Mouse (Mus musculus): ENCODE measurements at regions not wholly inside any gene's neighbourhood (a gene's known extent, or its start where the extent isn't known, plus 50 kb on each side); places are given as distances from the start of the nearest gene placed in this dataset.
A peak's percentile ranks its signal among the peaks of the same experiment; 100 is the strongest.

DNA sequence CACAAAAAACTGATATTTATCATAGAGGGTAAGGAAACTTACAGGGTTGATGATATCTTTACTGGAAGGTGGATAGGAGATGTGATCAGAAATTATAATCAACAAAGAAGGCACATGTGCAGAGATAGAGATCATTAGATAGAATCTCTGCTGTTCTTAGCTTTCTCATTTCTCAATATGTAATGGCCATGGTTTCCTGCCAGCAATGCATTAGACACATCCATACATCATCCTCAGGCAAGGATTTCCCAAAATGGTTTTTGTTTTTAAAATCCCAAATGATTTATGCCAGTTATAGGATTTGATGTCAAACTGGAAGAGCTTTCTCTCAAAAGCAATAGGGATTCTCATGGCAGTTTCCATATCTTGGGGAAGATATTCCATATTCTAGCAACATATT is 52.0 kb upstream of the C030005K15Rik start:
- no peak for DNase-seq (ENCODE audit: low read depth, low spot score)

DNA sequence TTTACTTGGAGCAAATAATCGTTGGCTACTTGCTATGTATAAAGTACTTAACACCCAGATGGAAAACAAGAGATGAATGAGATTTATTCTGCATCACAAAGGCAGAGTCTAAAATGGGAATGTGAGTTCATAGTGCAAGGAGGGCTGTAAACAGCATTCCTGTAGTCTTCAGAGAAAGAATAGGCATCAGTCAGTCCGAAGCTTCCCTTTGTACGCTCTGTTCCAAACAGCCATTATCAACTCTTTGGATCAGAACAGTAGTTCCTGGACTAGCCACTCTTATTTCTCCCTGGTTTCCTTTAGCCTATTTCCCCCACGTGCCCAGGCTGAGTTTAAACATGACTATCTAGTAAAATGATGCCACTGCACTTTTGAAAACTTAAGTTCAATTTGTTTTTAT is 52.8 kb upstream of the C030005K15Rik start:
- no peak for DNase-seq (ENCODE audit: low read depth, low spot score)
- 43% methylated on average over 4 of the region's 4 CpGs for WGBS

GRCm38 (mm10) chr10:97793804-97794203 is 67.2 kb upstream of the C030005K15Rik start:
- peak; percentile 37 for DNase-seq (ENCODE audit: low read depth, low spot score)
- WGBS, result 35% methylated on average over 2 of the region's 2 CpGs

DNA sequence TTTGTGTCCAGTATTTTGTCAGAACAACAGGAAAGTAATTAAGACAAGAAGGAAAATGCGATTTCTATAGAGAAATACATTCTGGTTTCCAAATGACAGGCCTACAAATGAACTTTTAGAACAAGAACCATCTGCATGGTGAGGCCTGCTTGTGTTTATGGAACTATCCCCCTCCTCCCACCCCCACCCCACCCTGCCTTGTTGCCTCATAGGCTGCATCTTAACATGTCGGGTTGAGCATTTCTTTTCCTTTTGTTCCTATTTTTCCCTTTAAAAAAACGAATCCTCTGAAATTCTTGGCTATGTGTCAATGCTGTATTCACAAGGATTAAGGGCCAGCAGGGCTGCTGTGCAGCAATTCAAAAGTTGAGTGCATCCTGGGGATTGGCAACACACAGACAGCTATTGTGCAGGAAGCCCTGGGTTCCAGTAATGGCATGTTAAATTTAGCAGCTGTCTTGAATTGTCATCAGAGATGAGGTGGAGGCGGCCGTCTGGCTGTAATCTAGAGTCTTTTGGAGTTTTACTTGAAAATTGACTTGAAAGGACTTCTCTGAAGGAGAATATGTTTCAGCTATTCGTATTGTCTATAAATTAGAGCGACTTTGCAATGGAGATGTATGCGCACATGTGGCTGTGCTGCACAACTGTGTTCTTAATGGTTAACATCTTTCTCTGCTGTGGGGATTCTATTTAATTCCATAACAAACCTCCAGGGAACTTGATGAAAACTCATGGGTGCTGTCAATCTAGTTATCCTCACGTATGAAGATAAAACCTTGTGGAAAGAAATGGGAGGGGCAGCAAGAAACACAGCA is 75.1 kb upstream of the C030005K15Rik start:
- 73% methylated on average over 9 of the region's 9 CpGs for WGBS

DNA sequence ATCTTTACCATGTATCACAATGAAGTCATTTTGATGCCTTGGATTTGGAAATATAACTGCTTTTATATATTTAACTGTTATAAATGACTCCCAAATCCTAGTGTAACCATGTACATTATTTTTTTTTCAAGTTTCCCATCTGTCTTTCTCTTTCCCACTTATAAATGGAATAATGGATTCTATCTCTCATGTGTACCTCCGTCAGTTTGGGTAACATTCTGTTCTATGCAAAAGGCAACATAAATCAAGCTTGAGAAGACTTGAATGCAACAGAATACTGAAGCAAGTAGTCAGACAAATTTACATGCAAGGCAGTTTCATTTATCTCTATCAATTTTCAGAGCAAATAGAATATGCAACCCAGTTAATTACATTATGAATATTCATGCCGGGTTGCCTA is 81.4 kb upstream of the C030005K15Rik start:
- WGBS, result 92% methylated on average over 2 of the region's 2 CpGs
- DNase-seq (ENCODE audit: low read depth, low spot score), result no peak

More for the DNA sequence above, 75.1 kb upstream of the C030005K15Rik start:
- DNase-seq (ENCODE audit: low read depth, low spot score), result no peak

DNA sequence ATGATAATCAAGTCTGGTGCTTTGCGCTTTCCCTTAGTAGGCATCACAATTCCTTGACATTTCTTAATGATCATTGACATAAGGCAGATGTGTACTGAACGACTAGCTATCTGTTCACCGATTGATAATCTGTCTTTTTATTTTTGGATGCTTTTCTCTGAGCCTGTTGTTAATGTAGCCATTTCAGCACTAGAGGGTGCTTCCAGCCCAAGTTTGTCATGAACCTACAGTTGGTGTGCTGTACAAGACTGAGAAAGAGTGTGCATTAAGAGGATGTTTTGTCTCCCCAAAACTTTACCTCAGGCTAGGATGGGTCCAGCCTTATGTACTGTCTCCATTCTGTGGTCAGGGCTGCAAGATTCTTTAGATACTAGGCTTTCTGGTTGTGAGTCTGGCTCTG is 116.0 kb upstream of the C030005K15Rik start:
- DNase-seq (ENCODE audit: low read depth, low spot score), result no peak
- WGBS, result 89% methylated on average over 3 of the region's 3 CpGs

DNA sequence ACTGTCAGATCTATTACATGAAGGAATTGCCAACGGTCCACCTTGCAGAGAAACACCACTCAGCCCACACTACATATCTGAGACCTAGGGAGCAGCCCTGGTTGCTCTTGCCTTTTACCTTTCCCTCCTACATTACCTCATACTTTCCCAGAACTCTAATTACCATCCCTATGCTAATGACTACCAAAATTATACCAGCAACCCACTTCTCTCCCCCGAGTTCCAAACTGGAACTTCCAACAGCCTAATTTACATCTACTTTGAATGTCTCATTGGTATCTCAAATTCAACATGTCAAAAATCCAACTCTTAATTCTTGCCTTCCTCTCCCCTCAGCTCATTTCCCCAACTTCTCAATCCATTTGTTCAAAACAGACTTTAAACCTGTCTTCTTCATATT is 124.9 kb upstream of the C030005K15Rik start:
- DNase-seq (ENCODE audit: low read depth, low spot score), result no peak
- 72% methylated on average over 2 of the region's 2 CpGs for WGBS

DNA sequence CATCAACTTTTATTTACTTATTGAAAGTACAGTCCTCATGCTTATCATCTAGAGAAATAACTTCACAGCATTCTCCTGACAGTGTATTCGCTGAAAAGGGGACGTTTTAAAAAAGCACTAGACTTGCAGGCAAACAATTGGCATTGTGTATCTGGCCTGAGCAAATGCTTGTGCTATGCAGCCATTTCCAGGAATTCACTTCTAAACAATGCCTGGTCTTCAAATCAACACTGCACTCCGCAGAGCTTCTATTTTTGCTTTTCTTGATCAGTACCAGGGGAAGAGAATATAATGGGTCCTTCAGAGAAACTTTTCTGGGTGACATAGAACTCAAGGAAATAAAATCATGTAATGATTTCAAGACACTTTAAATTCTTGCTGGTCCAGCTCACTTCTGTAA is 150.5 kb upstream of the C030005K15Rik start:
- 23% methylated on average over 3 of the region's 3 CpGs for WGBS
- DNase-seq (ENCODE audit: low read depth, low spot score), result no peak

- DNase-seq (ENCODE audit: low read depth, low spot score), result no peak
- WGBS, result 86% methylated on average over 1 of the region's 1 CpGs
Measured at GRCm38 (mm10) chr10:97886049-97886448, 159.5 kb upstream of the C030005K15Rik start.

- 65% methylated on average over 4 of the region's 4 CpGs for WGBS
- no peak for DNase-seq (ENCODE audit: low read depth, low spot score)
Measured at GRCm38 (mm10) chr10:97905793-97906192, 179.2 kb upstream of the C030005K15Rik start.

DNA sequence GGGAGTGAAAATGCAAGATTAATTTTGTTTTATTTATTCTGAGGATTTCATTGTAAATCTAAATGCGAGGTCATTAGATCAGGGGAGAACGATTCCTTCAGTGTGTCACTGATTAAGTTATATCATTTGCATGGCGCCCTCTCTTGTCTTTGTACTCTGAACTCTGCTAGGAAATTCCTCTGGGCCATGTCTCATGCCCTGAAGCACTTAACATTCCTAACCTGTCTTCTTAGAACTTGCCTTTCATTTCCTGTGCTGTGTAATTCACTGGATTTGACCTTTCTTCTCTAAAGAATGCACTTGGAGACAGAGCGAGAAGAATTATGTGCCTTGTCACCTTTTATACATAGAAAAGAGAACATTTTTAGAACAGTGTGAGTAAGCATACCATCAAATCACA is 199.0 kb upstream of the C030005K15Rik start:
- DNase-seq (ENCODE audit: low read depth, low spot score), result no peak
- 39% methylated on average over 4 of the region's 4 CpGs for WGBS

GRCm38 (mm10) chr10:97940345-97940744 is 213.8 kb upstream of the C030005K15Rik start:
- WGBS, result 84% methylated on average over 2 of the region's 2 CpGs
- DNase-seq (ENCODE audit: low read depth, low spot score), result no peak

GRCm38 (mm10) chr10:97965881-97966280 is 239.3 kb upstream of the C030005K15Rik start:
- DNase-seq (ENCODE audit: low read depth, low spot score), result no peak
- 78% methylated on average over 1 of the region's 1 CpGs for whole genome bisulfite sequencing

DNA sequence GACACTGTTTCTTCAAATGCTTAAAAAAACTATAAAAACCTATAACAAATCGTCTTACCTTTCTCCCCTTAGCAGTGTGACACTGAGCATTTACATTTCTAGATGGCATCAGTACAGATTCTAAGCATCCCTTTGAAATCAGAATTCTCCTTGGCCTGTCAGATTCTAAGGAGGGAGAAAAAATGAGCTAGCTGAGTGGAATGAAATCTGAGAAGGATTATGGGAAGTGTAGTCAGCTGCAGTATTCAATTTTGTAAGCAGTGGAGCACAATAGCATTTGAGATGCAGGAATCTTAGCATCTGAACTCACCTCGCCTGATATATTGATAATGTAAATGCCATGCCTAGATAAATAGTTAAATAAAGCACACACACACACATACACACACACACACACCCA is 240.4 kb upstream of the C030005K15Rik start:
- no peak for DNase-seq (ENCODE audit: low read depth, low spot score)
- 67% methylated on average over 2 of the region's 2 CpGs for WGBS

- 64% methylated on average over 4 of the region's 4 CpGs for WGBS
- no peak for DNase-seq (ENCODE audit: low read depth, low spot score)
Measured at GRCm38 (mm10) chr10:98007037-98007436, 280.5 kb upstream of the C030005K15Rik start.

DNA sequence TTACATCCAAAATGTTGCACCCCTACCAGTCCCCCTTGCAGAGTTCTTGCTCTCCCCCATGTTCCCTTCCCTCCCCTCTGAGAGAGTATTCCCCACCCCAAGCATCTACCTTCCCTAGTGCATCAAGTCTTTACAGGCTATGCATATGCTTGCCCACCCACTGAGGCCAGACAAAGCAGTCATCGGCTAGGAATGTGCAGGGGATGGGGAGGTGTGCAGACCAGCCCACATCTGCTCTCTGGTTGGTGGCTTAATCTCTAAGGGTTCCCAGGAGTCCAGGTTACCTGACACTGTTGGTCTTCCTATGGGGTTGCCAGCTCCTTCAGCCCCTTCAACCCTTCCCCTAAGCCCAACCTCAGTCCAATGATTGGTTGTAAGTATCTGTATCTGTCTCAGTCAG is 281.8 kb upstream of the C030005K15Rik start:
- 33% methylated on average over 1 of the region's 1 CpGs for WGBS
- no peak for DNase-seq (ENCODE audit: low read depth, low spot score)

DNA sequence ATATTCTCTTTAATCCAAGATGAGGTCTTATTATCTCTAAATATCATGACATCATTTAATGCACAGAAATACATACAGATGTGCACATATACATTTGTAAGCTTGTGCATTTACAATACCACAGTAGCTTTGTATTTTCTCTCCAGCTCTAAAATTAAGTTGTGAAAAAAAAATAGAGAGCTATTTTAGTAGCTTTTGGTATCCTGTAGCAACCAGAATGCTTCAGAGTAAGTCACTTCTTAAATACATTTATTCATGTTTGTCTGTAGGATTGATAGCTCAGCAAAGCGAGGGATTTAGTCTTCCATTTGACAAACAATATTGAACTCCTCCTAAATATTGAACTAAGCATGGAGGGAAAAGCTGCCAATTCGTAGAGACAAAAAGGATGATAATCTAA is 286.4 kb upstream of the C030005K15Rik start:
- no peak for DNase-seq (ENCODE audit: low read depth, low spot score)
- 91% methylated on average over 2 of the region's 2 CpGs for WGBS

GRCm38 (mm10) chr10:98014985-98015902 is 288.7 kb upstream of the C030005K15Rik start:
- WGBS, result 33% methylated on average over 10 of the region's 10 CpGs
- DNase-seq (ENCODE audit: low read depth, low spot score), result peak; percentile 80

GRCm38 (mm10) chr10:98016596-98017304 is 290.2 kb upstream of the C030005K15Rik start:
- DNase-seq (ENCODE audit: low read depth, low spot score), result no peak
- WGBS, result 68% methylated on average over 2 of the region's 2 CpGs

DNA sequence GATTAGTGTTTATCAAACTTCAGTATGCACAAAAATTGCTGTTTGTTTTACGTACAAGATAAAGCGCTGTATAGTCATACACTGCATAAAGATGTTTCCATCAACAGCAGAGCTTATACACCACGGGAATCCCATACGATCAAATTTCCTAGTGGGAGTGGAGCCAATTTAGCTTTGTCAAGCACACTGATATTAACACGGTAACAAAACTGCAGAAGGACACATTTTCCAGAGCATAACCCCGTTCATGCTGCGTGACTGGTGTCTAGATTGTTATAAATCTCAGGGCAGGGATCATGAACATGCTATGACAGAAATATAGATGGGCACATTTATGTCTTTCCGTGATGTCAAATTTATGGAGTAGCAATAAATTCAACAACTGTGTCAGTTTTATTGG is 302.6 kb upstream of the C030005K15Rik start:
- 16% methylated on average over 8 of the region's 8 CpGs for WGBS
- DNase-seq (ENCODE audit: low read depth, low spot score), result peak; percentile 16
